Mouse (Mus musculus) small intestine, adult 2 months (tissue): ENCODE results near the gene Igf2bp2. TPM values are rescaled to one million over a fixed set of nuclear protein-coding genes. Genes with fewer than 3 reads are reported as not detected.

Source experiments
- H3K27ac ChIP-seq: fragments of 200-500 bp; 2 replicates; pipeline ENCODE4 v1.5.1; 2012; ENCODE audit warnings: low read depth, low read length, control low read depth, inconsistent platforms; ENCODE audit not compliant: insufficient read depth
- H3K27me3 ChIP-seq: fragments of 200-500 bp; 2 replicates; pipeline ENCODE4 v1.6.1; 2012; ENCODE audit warnings: mild to moderate bottlenecking, moderate library complexity, low read length, inconsistent platforms; ENCODE audit not compliant: control insufficient read depth, insufficient read depth
- H3K36me3 ChIP-seq: fragments of 200-500 bp; 2 replicates; pipeline ENCODE4 v1.6.1; 2012; ENCODE audit warnings: mild to moderate bottlenecking, low read length, control low read depth, inconsistent platforms; ENCODE audit not compliant: control insufficient read depth, insufficient read depth
- H3K4me1 ChIP-seq: fragments of 200-500 bp; 2 replicates; pipeline ENCODE4 v1.6.1; 2012; ENCODE audit warnings: low read length, inconsistent platforms, mixed read lengths; ENCODE audit not compliant: control insufficient read depth, insufficient read depth, insufficient read length
- H3K4me3 ChIP-seq: fragments of 200-500 bp; 2 replicates; pipeline ENCODE4 v1.5.1; 2012; ENCODE audit warnings: low read depth, mild to moderate bottlenecking, control low read depth, inconsistent platforms, low read length, moderate library complexity
- CTCF ChIP-seq: fragments of 200-500 bp; IDR thresholded peaks from 2 replicates; pipeline ENCODE4 v1.5.1; 2012; ENCODE audit warnings: low read depth, mild to moderate bottlenecking, control low read depth, inconsistent platforms, low read length, moderate library complexity, mixed read lengths; ENCODE audit not compliant: insufficient replicate concordance, insufficient read length; ENCODE audit errors: extremely low read depth
- POLR2A ChIP-seq: fragments of 200-500 bp; IDR thresholded peaks from 2 replicates; pipeline ENCODE4 v1.6.1; 2012; ENCODE audit warnings: low read depth, mild to moderate bottlenecking, control low read depth, inconsistent platforms, low read length, moderate library complexity
- WGBS: fragments of 180-500 bp; shearing (Covaris S2); methylation state at CpG from one replicate; pipeline ENCODE4 v1.1.7; 2018; 5-methylcytosine and 5-hydroxymethylcytosine counted together
- polyA plus RNA-seq: library from polyadenylated mRNA; depleted of rRNA; stranded (reverse); fragments of >200 nt; gene quantifications from 2 replicates; pipeline ENCODE4 v1.2.3, GENCODE M21; 2012

Gene Igf2bp2
- polyA plus RNA-seq, 1 experiment: 8.0 TPM

GRCm38 (mm10) chr16:22182286-22182685 lies 19.2 kb upstream of the Igf2bp2 start:
- TF ChIP-seq POLR2A: no peak
- no peak for TF ChIP-seq CTCF
- no peaks in the 10 kb centered on the region for H3K36me3 ChIP-seq
- H3K4me3 ChIP-seq: no peak overlapping the region
- no peaks in the 10 kb centered on the region for H3K27me3 ChIP-seq
- WGBS: 81% methylated on average over 4 of the region's 4 CpGs
- H3K4me1 ChIP-seq: no peaks in the 10 kb centered on the region
- no peak overlapping the region for H3K27ac ChIP-seq

GRCm38 (mm10) chr16:22178793-22179192 lies 15.7 kb upstream of the Igf2bp2 start:
- WGBS: 85% methylated on average over 3 of the region's 3 CpGs

GRCm38 (mm10) chr16:22177999-22178398 lies 14.9 kb upstream of the Igf2bp2 start:
- H3K36me3 ChIP-seq: no peaks in the 10 kb centered on the region
- H3K4me1 ChIP-seq: no peaks in the 10 kb centered on the region
- H3K27ac ChIP-seq: no peak overlapping the region
- no peak for TF ChIP-seq CTCF
- no peak for TF ChIP-seq POLR2A
- 55% methylated on average over 2 of the region's 2 CpGs for WGBS
- no peaks in the 10 kb centered on the region for H3K27me3 ChIP-seq
- H3K4me3 ChIP-seq: no peak overlapping the region

More at GRCm38 (mm10) chr16:22178793-22179192, 15.7 kb upstream of the Igf2bp2 start:
- H3K36me3 ChIP-seq: no peaks in the 10 kb centered on the region
- no peak overlapping the region for H3K4me3 ChIP-seq
- no peak for TF ChIP-seq CTCF
- no peaks in the 10 kb centered on the region for H3K27me3 ChIP-seq
- no peak overlapping the region for H3K27ac ChIP-seq
- no peaks in the 10 kb centered on the region for H3K4me1 ChIP-seq

GRCm38 (mm10) chr16:22168731-22169130 lies 5.6 kb upstream of the Igf2bp2 start:
- Histone ChIP-seq H3K4me1 (peaks cover 4% of the 10 kb centered on the region; the same call in 1 of the 2 replicates), H3K27ac (no peak overlapping the region), H3K4me3 (no peak overlapping the region), H3K27me3 (no peaks in the 10 kb centered on the region), H3K36me3 (no peaks in the 10 kb centered on the region)
- TF ChIP-seq CTCF (no peak), POLR2A (no peak)
- WGBS: 86% methylated on average over 8 of the region's 8 CpGs

GRCm38 (mm10) chr16:22165556-22165955 lies 2.5 kb upstream of the Igf2bp2 start:
- Histone ChIP-seq H3K27me3 (no peaks in the 10 kb centered on the region; the same call in 1 of the 2 replicates), H3K4me3 (no peak overlapping the region), H3K27ac (no peak overlapping the region), H3K4me1 (peaks cover 4% of the 10 kb centered on the region), H3K36me3 (no peaks in the 10 kb centered on the region)
- TF ChIP-seq CTCF: no peak
- TF ChIP-seq POLR2A: no peak
- 94% methylated on average over 5 of the region's 5 CpGs for WGBS

- no peak overlapping the region for H3K4me3 ChIP-seq
- H3K27ac ChIP-seq: no peak overlapping the region
- no peaks in the 10 kb centered on the region for H3K36me3 ChIP-seq
- TF ChIP-seq CTCF (no peak), POLR2A (no peak)
- no peaks in the 10 kb centered on the region; the same call in 1 of the 2 replicates for H3K27me3 ChIP-seq
- 51% methylated on average over 8 of the region's 8 CpGs for WGBS
- H3K4me1 ChIP-seq: peaks cover 4% of the 10 kb centered on the region
These were observed 1.3 kb upstream of the Igf2bp2 start for GRCm38 (mm10) chr16:22164446-22164845.

- TF ChIP-seq CTCF (no peak), POLR2A (no peak; the same call in 1 of the 2 replicates)
- peak overlapping the region; percentile 70 for H3K27ac ChIP-seq
- under 1% methylated on average over 27 of the region's 27 CpGs for WGBS
These were observed 355 bp upstream of the Igf2bp2 start for GRCm38 (mm10) chr16:22163456-22163851.

GRCm38 (mm10) chr16:22162066-22162511 lies 1.0 kb downstream of the Igf2bp2 start:
- peaks cover 4% of the 10 kb centered on the region for H3K4me1 ChIP-seq
- TF ChIP-seq POLR2A: no peak
- TF ChIP-seq CTCF: no peak
- under 1% methylated on average over 19 of the region's 19 CpGs for WGBS
- peak overlapping the region; percentile 94 for H3K4me3 ChIP-seq
- H3K36me3 ChIP-seq: no peaks in the 10 kb centered on the region
- no peak overlapping the region for H3K27ac ChIP-seq
- no peaks in the 10 kb centered on the region; the same call in 1 of the 2 replicates for H3K27me3 ChIP-seq

More at GRCm38 (mm10) chr16:22163456-22163851, 355 bp upstream of the Igf2bp2 start:
- peak overlapping the region; percentile 94 for H3K4me3 ChIP-seq
- no peaks in the 10 kb centered on the region for H3K36me3 ChIP-seq
- H3K4me1 ChIP-seq: peaks cover 4% of the 10 kb centered on the region
- no peaks in the 10 kb centered on the region; the same call in 1 of the 2 replicates for H3K27me3 ChIP-seq
